Mouse (Mus musculus): ENCODE data around the gene Atf7ip.

The Atf7ip gene

DNA sequence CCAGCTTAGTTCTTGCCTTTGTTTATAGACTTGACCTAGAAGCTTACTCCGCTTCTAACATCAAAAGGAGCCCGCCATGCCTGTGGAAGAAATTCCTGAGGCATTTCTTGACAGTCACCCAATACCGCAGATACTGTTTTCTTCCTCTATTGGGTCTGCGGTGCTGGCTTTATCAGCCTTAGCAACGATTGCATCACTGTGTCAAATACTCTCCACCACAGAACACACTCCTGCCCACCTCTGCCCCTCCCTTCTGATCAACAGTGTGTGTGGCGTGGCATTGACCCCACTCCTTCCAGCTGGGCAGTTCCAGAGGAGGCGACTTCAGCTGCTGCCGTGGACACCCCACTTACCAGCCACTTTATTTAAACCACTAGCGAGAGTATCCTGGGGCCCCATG is 139.8 kb downstream of the Atf7ip start:
- DNase-seq (ENCODE audit: low spot score), result peak; percentile 22

DNA sequence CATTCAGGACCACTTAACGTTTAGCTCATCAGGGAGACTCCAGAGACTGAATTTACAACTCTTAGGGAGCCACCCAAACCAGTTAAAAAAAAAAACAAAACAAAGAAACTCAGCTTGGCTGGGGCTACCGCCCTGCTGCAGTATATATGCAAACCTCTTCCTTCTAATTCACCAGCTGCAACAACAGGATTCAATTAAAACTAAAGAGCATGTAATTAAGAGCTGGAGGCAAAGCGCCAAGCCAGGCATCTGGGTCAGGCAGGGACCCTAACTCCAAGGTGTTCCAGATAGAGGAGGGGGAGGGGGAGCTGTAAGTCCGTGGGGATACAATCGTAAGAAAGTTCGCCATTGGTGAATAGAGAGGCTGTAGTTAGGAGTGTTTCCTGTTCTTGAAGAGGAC is 140.2 kb downstream of the Atf7ip start:
- no peak for DNase-seq (ENCODE audit: low spot score)

DNA sequence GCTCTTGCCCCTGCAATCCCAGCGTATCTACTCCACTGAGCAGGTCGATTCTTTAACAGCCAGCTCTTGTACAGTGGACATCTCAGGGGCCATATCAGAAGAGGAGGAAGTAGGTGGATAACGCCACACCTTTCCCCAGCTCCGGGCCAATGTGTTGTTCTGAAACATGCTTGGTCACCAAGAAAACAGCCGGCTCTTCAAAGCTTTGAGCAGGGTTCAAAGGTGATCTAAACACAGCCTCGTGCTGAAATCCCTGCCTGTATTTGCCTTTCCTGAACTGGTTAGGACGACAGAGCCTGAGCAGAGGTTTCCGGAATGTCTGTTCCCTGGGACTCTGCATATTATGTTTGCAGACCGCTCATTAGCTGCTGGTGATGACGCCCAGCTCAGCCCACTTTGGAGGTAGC is 141.5 kb downstream of the Atf7ip start:
- no peak for DNase-seq (ENCODE audit: low spot score)

DNA sequence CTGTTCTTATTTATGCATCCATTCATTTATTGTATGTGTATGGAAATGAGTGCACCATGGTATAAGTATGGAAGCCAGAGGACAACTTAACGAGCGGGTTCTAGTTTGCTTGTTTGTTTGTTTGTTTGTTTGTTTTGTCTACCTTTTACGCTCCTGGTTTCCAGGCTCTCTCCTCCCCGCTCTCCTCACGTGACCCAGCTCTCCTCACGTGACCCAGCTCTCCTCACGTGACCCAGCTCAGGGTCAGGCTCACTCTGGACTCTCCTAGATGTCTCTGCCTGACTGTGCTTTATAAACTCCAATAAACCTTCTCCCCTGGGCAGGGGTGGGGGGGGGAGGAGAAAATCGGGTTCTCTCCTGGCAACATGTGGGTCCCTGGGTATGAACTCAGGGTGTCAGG is 144.7 kb downstream of the Atf7ip start:
- DNase-seq (ENCODE audit: low spot score), result no peak

DNA sequence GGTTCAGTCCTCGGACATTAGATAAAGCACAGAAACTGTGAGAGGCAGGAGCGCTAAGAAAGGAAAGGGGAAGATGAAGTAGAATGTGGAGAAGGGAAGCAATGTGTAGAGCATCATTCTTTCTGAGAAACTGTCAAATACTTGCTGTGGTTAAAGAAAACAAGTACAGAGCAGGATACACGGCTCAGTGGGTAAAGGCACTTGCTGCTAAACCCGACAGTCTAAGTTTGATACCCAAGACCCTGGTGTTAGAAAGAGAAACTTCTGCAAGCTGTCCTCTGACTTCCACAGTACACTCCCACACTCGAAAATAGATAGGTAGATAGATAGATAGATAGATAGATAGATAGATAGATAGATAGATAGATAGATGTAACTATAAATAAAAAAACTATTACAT is 147.4 kb downstream of the Atf7ip start:
- DNase-seq (ENCODE audit: low spot score), result no peak

DNA sequence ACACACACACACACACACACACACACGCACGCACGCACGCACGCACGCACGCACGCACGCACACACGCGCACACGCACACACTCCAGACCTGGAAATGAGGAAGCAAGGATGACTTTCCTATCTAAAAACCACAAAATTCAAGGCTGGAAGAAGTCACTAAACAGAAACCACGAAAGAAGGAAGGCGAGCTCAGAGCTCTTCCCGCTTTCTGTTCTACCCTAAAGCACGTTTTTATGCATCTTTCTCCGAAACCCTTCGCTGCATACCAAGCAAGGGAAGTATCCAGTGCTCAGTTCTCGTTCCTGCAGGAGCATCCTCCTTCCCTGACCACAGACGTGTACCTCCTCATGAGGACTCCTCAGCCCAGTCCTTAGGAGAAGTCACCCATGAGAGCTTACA is 148.5 kb downstream of the Atf7ip start:
- DNase-seq (ENCODE audit: low spot score), result no peak

DNA sequence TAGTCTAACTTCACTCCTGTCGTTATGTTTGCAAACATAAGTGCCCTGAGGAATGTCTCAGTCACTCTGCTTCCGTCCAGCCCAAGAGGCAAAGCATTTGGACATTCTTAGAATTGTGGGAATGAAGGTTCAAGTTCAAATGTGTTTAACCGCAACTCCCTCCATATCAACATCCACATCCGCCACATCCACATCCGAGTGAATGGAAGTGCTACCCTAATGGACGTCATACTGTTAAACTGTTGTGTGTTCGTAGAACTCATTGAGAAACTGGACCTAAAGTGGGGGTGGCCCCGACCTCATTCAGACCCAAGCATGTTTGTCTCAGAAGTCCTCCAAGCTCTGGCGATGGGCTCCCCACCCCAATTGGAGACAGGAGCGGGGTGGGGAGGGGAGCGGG is 149.8 kb downstream of the Atf7ip start:
- DNase-seq (ENCODE audit: low spot score), result no peak

DNA sequence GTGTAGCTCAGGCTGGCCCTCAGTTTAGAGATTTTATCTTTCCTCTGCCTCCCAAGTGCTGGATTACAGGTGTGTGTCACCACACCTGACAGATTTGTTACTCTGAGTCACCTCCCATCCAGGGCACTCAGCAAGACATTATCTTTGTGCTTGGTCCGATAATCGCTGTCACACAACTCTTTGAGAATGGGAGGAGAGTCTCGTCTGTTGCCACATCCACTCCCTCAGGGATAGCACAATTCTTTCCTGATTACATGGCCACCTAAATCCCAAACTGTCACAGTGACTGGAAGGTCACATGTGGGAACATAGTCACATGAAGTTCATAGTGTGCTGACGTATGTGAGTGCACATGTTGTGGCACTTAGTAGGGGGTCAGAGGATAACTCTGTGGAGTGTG is 152.3 kb downstream of the Atf7ip start:
- no peak for DNase-seq (ENCODE audit: low spot score)

DNA sequence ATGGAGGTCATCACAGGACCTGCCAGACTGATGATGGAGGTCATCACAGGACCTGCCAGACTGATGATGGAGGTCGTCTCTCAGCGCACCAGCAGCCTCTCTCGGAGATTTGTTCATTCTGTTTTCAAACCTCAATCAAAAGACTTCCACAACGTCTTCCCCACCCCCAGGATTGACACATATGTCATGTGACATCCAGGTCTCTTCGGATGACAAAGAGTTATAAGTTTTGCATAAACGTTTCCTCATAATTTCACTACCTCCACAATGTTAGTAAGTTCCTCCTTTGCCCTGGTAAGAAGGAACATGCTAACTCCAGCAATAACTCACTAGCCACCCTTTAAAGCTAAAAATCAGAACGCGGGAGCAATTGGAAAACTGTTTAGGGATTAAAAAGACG is 153.3 kb downstream of the Atf7ip start:
- no peak for DNase-seq (ENCODE audit: low spot score)

Data from retina, embryonic 14.5 days (tissue).